Mouse (Mus musculus): ENCODE data around the gene Cdk13.

Cdk13 gene

GRCm38 (mm10) chr13:17762405-17762804 lies 42.5 kb downstream of the Cdk13 start:
- no peak for DNase-seq (ENCODE audit: low read depth, low spot score)

DNA sequence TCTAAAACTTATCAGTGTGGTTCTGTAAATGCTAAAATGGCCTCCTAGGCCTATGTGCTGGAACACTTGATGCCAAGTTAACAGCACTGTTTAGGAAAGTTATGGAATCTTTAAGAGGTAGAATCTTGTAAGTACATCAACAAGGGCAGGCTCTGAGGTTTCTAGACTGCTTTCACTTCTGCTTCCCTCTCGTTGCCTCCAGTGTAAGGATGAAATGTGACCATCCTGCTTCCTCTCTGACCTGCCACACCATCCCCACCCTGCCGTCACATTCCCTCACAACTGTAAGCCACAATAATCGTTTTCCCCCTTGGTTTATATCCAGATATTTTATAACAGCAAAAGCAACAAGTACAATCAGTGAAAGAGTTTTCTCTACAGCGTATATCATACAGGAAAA lies 49.9 kb downstream of the Cdk13 start:
- no peak for DNase-seq (ENCODE audit: low read depth, low spot score)

DNA sequence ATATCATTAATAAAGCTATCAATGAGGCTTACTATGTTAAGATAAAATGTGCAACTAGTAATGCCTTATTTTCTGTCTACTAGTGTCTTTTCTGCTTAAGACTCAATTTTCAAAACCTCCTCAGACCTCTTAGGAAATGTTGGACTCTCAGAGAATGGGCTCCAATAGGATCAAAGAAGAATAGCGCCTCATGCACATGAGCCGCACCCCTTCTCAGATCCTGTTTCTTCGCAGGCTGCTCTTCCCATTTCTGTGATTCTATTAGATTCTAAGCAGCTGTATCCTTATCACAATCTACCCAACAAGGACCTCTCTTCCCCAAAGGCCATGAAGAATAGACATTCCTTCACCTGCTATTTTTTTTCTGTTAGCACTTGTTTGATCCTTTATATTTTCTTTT lies 76.1 kb downstream of the Cdk13 start:
- no peak for DNase-seq (ENCODE audit: low read depth, low spot score)

DNA sequence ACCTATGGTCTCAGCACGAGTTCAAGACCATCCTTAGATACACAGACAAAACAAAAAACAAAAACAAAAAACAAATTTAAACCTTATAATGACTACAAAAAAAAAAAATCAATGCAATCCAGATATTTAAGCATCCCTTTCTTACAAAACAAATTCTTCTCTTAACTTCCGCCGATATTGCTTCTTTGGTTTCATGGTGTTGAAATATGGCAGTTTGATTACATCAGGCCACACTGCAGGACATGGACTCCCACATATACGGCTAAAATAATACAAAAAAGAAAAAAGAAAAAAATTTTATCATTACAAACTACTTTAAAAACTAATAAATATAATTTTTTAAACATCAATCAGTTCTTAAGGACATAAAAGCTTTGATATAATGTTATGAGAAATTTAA lies 77.0 kb downstream of the Cdk13 start:
- DNase-seq (ENCODE audit: low read depth, low spot score) = no peak

DNA sequence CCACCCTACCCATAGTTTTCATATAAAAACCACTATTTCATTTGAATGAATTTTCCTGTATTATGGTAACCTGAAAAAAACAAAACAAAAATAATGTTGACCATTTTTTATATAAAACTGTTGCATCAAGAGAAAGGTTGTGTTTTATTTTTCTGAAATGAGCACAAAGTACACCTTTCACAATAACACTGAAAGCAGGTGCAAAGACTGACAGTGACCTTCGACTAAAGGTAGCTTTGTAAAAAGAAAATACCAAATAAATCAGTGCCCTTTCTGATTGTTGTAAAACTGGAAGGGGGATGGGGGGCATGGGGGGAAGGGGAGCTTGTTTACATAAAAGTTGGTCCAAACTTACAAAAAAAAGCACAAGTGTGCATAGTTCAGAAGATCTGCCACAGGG lies 87.5 kb downstream of the Cdk13 start:
- DNase-seq (ENCODE audit: low read depth, low spot score) = no peak

- DNase-seq (ENCODE audit: low read depth, low spot score) = no peak
Measured at GRCm38 (mm10) chr13:17708784-17709311, 96.0 kb downstream of the Cdk13 start.

DNA sequence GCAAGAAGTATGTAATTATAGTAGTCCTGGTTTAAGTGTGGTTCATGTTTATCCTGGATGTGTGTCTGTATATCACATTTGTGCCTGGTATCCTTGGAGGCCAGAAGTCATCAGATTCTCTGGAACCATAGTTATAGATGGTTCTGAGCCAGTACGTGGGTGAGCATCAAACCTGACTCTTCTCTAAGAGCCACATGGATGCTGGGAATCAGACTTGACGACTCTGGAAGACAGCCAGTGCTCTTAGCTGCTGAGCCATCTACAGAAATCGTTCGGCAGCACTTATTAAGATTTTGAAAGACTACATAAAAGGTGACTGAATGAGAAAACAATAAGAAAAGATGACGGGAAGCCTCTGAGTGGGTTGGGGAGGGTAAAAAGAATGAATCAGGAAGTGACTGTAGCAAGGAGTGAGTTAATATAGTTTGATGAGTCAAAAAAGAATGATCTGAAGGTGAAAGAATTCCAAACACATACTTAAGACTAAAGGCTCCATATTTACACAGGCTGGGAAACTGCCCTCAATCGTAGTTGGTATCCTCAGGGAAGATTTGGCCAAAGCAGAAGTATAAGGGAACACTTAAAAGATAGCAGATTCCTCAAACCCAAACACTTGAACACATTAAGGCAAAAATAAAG lies 99.6 kb downstream of the Cdk13 start:
- DNase-seq (ENCODE audit: low read depth, low spot score) = no peak

- no peak for DNase-seq (ENCODE audit: low read depth, low spot score)
Measured at GRCm38 (mm10) chr13:17702311-17702710, 102.6 kb downstream of the Cdk13 start.

DNA sequence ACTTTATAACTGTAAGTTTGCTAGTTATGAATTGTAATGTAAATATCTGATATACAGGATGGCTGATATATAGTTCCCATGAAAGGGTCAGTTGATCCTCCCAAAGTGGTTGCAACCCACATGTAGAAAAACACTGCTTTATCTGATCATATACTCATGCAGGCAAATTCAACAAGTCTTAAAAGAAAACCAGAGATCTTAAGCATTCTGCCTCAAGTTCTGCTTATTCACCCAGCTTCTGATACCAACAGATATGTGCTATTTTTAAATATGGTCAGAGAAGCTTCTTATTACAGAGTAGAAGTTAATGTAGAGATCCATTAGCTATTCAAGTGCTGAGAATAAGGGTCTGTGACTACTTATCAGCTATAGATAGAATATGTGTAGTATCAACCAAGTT lies 103.6 kb downstream of the Cdk13 start:
- DNase-seq (ENCODE audit: low read depth, low spot score) = no peak

GRCm38 (mm10) chr13:17700090-17700715 lies 104.7 kb downstream of the Cdk13 start:
- no peak for DNase-seq (ENCODE audit: low read depth, low spot score)

DNA sequence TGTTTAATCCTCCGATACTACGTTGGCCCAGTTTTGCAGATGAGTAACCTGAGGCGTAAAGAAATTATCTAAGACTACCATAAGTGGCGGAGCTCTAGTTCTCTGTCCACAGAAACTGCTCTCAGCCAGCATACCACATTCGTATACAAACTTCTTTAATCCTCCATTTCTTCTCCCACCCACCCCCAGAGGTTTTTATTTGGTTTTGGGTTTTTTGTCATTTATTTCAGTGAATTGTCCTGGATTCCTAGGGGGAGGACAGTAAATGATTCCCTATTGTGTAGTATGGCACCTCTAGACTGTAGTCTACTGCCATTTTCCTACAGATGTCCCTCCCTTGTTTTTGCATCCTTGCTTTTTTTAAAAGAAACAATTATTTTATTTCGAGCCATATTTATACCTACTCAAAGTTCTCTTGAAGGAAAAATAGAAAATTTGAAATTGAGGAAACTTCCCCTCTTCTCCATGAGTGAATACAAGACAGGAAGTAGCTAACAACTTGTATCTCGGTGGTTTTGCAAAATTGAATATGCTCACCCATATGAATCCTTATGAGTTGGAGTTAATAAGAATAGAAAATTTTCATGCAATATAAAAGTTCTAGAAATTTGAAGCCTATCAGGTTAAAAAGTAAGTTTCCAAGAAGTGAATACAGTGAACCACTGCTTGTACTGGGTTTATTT lies 108.9 kb downstream of the Cdk13 start:
- no peak for DNase-seq (ENCODE audit: low read depth, low spot score)

DNA sequence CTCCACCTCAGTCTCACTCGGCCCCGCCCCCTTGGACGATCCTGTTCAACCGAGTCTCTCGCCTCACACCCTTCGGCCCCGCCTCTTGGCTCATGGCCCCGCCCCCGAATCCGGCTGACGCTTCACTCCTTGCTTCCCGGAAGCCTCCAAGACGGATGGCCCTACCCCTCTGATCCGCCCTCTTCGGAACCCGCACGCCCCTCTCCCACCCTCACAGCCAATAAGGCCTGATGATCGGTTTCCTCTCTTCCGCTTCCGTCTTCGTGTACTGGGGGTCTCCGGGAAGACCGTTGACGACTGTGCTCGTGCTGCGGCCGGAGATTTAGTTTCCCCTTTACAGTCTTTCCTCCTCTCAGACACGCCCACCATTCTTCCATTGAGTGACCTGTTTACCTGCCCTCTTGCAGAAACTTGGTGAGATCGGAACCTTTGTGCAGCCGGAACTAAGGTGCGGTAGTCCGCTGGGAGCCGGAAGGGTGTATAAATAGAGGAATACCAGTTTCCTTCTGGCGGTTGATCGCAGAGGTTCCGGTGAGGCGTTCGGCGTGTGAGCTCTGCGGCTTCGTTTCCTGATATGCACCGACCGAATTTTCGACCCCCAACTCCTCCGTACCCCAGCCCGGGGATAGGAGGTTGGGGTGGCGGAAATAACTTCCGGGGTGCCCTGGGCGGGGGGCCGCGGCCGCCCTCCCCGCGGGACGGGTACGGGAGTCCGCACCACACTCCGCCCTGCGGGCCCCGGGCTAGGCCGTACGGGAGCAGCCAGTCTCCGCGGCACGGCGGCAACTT lies 109.8 kb downstream of the Cdk13 start, which contains the start of the genes Mplkip and Sugct:
Gene Mplkip, plus strand, starts transcription at position 282 of the 789 bp plus-strand sequence.
Gene Sugct, minus strand, starts transcription at position 643 of the 789 bp plus-strand sequence.
- peak; percentile 100 for DNase-seq (ENCODE audit: low read depth, low spot score)

GRCm38 (mm10) chr13:17694414-17694813 lies 110.5 kb downstream of the Cdk13 start:
- DNase-seq (ENCODE audit: low read depth, low spot score) = no peak

GRCm38 (mm10) chr13:17693816-17694215 lies 111.1 kb downstream of the Cdk13 start:
- peak; percentile 35 for DNase-seq (ENCODE audit: low read depth, low spot score)

DNA sequence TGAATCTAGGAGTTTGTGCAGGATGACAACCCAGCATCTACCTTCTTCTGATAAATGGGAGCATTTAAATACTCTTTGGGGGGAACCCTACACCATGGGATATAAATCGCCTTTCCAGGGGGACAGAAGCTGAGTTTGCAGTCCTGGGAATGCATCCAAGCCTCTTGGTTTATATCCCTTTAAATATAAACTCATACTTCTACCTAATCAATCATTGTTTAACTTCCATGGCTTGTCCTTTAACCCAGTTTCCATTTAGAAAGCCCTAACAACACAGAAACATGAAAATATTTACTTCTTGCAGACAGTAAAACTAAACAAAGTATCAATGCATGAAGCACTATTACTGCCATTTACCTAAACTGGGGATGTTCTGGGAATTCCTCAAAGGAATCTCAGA lies 113.5 kb downstream of the Cdk13 start:
- no peak for DNase-seq (ENCODE audit: low read depth, low spot score)

GRCm38 (mm10) chr13:17690686-17691085 lies 114.2 kb downstream of the Cdk13 start:
- no peak for DNase-seq (ENCODE audit: low read depth, low spot score)

DNA sequence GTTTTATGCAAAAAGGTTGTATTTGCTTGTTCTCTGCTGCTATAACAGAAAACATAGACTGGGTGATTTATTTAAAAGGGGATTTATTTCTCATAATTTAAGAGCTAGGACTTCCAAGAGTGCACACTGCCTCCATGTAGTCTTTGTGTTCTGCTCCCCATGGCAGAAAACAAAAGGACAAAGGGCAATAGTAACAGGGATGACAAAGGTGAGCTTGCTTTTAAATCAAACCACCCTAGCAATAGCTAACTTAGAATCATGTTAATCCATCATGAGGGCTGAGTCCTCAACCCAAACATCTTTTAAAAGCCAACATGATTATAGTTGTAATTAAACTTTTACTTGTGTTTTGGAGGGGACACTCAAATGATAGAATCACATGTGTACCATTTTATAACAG lies 115.4 kb downstream of the Cdk13 start:
- no peak for DNase-seq (ENCODE audit: low read depth, low spot score)

DNA sequence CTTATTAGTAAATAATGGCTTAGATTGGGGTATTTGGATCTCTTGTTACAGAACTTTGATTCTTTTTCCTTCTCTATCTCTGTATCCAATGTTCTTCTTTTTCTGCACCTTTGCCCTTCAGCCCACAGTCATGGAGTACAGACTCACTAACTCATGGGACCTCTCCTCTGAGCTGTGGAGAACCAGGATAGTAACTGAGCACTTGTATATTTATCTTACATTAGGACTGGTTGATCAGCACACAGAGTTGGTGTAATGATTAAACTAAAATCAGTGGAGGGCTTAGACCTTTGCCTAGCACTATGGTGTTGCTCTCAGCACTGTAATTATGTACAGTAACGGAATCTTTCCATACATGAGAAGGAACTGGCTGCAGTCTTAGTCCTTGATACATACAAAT lies 133.8 kb downstream of the Cdk13 start:
- DNase-seq (ENCODE audit: low read depth, low spot score) = no peak

DNA sequence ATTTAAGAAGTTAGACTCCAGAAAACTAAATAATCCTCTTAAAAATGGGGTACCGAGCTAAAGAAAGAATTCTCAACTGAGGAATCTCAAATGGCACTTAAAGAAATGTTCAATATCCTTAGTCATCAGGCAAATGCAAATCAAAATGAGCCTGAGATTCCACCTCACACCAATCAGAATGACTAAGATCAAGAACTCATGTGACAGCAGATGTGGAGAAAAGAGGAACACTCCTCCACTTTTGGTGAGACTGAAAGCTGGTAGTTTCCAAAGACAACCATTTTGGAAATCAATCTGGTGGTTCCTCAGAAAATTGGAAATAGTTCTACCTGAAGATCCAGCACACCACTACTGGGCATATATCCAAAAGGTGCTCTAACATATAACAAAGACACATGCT lies 137.5 kb downstream of the Cdk13 start:
- DNase-seq (ENCODE audit: low read depth, low spot score) = no peak
